Mouse (Mus musculus) heart, adult 11 months (tissue): Measurements from ENCODE around the gene Tcl1b3.
"Not testable (repeated sequence)": the region's sequence is repeated elsewhere in the genome, so short reads cannot be mapped to it uniquely, and the experiment has no call there.

Experiments
- DNase-seq: peaks from one replicate; pipeline ENCODE4 v3.0.0; 2022

Gene Tcl1b3

DNA sequence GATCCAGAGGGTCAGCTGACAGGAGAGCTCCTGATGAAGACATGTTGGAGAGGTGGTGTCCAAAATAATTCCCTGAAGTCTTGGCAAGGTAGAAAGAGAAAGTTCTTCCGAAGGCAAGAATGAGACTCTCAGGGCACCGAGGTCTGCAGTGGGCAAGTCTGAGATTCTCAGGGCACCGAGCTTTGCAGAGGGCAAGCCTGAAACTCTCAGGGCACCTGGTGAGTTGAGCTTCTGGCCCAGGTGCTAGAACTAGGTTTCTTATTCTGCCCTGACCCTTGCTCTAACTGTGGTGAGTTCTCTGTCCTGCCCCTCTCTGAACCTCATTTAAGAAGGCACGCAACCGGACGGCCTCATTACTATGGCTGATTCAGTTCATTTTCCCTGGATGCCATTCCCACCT, at the start of gene Tcl1b3:
Gene Tcl1b3, plus strand, starts transcription at position 301 of the 400 bp plus-strand sequence.
- DNase-seq: not testable (repeated sequence)

DNA sequence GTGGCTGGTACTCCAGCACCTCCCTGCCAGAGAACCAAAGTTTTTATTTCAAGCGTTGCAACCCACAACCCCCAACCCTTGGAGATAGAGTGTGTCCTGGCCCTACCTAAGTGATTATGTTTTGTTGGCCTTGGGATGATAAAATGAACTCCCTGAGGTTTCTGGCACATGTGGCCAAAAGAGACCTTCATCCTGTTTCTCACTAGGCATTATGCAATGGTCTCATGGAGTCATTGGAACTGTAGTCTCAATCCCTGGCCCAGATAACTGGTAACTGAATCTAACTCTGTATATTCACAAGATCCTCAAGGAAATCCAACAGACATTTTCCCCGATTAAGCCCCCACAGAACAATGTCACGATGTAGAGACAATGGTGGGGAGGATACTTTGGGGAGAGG, 47.7 kb upstream of the Tcl1b3 start:
- no peak for DNase-seq

DNA sequence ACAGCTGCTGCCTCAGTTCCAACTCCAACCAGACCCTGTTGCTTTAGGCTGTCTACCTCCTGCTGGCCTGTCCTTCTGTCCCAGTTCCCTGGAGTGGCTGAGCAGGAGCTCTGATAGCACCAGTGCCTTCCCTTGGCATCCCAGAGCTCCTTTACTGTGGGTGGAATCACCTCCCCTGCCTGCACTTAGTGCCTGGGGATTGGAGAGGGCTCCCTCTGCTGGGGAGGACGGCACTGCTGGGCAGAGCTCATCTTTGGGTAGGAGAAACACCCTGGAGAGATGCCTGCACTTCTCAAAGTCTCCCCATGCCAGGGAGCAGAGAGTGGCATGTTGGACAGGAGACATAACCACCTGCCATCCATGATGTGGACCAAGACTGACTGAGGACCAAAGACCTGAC, 45.9 kb upstream of the Tcl1b3 start:
- DNase-seq: peak; percentile 33

DNA sequence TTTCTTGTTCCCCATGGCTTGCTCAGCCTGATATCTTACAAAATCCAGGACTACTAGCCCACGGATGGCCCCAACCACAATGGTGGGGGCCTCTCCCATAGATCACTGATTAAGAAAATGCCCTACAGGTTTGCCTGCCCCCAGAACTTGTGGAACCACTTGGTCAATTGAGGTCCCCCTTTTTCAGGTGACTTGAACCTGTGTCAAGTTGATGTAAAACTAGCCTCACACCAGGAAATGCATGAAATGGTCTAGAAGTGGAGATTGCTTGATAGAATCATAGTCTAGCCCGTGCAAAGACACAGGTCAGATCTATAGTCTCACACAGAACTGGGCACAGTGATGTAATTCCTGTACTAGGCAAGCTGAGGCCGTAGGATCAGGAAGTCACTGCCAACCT, 45.1 kb upstream of the Tcl1b3 start, which contains the start of gene Tcl1b2:
Gene Tcl1b2, plus strand, starts transcription at position 301 of the 400 bp plus-strand sequence.
- peak; percentile 21 for DNase-seq

DNA sequence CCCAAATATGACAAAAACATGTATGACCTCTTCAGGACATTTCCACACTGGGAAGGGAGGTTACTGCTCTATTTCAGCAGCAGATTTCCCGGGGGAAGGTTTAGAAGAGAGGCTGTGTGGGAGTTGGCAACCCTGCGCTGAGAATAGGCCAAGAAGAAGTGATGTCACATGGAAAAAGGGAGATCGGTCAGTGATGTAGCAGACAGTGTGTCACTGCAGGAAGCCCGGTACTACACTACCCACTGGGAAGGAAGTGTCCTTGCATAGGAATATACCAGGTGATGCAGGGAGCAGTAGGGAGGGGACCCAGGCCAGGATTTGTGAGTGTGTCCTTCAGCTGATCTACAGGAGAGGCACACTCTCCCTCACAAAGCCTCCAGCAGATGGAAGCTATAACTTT, 35.6 kb upstream of the Tcl1b3 start:
- DNase-seq: not testable (repeated sequence)

DNA sequence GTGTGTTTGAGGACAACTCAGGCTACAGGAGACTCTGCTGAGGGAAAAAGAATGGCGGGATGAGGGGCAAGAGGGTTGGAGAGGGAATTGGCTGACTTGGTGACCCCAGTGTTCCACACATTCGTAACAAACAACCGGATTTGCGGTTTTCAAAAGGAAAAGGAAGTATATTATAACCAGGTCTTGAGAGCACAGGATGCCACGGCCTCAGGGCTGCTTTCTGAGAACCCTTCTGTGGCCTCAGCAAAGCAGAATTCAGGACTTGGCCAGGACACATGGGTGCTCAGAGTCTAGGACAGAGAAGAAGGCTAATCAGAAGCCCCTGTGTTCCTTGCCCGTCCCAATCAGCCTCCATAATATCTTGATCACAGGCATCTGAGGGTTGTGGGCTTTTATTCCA, 32.0 kb upstream of the Tcl1b3 start:
- no peak for DNase-seq

DNA sequence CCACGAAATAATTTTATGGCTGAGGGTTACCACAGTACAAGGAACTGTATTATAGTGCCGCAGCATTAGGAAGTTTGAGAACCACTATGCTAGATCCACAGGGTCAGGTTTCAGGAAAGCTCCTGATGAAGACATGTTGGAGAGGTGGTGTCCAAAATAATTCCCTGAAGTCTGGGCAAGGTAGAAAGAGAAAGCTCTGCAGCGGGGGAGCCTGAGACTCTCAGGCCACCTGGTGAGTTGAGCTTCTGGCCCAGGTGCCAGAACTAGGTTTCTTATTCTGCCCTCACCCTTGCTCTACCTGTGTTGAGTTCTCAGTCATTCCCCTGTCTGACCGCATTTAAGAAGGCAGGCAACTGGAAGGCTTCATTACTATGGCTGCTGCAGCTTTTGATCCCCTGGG, 31.5 kb upstream of the Tcl1b3 start, which contains the start of gene Tcl1b1:
Gene Tcl1b1, plus strand, starts transcription at position 301 of the 400 bp plus-strand sequence.
- no peak for DNase-seq

DNA sequence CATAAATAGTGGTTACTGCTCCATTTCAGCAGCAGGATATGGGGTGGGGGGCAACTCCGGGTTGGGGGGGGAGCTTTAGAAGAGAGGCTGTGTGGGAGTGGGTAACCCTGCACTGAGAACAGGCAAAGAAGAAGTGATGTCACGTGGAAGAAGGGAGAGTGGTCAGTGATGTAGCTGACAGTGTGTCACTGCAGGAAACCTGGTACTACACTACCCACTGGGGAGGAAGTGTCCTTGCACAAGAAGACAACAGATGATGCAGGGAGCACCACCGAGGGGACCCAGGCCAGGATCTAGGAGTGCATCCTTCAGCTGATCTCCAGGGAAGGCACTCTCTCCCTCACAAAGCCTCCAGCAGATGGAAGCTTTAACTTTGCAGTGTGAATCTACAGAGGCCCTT, 24.1 kb upstream of the Tcl1b3 start:
- no peak for DNase-seq

DNA sequence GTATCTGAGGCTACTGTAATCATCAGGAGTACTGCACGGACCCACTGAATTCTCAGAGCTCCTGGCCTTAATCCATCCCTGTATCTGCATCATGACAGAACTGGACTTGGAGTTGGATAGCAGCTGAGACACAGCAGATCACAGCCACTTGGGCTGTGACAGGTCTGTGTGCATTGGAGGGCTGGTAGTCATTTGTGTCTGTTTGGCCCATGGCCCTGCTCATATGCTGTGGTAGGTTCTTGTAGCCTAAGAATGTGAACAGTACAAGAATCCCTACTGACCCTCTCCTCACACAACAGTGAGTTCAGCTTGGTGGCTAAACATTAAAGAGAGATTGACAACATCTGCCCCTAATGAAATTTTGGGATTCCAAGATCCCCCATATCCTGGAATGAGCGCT, 17.5 kb upstream of the Tcl1b3 start:
- no peak for DNase-seq

DNA sequence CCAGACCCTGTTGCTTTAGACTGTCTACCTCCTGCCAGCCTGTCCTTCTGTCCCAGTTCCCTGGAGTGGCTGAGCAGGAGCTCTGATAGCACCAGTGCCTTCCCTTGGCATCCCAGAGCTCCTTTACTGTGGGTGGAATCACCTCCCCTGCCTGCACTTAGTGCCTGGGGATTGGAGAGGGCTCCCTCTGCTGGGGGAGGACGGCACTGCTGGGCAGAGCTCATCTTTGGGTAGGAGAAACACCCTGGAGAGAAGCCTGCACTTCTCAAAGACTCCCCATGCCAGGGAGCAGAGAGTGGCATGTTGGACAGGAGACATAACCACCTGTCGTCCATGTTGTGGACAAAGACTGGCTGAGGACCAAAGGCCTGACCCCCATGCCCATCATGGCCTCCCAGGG, 16.5 kb upstream of the Tcl1b3 start:
- not testable (repeated sequence) for DNase-seq

DNA sequence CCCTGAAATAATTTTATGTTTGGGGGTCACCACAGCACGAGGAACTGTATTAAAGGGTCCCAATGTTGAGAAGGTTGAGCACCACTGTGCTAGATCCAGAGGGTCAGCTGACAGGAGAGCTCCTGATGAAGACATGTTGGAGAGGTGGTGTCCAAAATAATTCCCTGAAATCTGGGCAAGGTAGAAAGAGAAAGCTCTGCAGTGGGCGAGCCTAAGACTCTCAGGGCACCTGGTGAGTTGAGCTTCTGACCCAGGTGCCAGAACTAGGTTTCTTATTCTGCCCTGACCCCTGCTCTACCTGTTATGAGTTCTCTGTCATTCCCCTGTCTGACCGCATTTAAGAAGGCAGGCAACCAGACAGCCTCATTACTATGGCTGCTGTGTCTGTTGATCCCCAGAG, 14.8 kb upstream of the Tcl1b3 start, which contains the start of gene Tcl1b5:
Gene Tcl1b5, plus strand, starts transcription at position 301 of the 400 bp plus-strand sequence.
- DNase-seq: not testable (repeated sequence)

DNA sequence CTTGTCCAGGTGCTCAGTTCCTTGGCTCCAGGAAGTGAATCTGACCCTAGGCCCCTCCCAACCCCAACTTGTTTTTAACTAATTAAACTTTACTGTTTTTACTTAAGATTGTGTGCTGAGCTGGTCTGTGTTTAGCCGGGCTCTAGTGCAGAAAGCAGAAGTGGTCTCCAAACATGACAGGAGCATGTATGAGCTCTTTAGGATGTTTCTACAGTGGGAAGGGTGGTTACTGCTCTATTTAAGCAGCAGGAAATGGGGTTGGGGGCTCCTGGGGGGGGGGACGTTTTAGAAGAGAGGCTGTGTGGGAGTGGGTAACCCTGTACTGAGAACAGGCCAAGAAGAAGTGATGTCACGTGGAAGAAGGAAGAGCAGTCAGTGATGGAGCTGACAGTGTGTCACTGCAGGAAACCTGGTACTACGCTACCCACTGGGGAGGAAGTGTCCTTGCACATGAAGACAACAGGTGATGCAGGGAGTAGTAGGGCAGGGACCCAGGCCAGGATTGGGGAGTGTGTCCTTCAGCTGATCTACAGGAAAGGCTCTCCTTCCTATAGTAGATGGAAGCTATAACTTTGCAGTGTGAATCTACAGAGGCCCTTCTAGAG, 9.7 kb upstream of the Tcl1b3 start:
- DNase-seq: not testable (repeated sequence)

DNA sequence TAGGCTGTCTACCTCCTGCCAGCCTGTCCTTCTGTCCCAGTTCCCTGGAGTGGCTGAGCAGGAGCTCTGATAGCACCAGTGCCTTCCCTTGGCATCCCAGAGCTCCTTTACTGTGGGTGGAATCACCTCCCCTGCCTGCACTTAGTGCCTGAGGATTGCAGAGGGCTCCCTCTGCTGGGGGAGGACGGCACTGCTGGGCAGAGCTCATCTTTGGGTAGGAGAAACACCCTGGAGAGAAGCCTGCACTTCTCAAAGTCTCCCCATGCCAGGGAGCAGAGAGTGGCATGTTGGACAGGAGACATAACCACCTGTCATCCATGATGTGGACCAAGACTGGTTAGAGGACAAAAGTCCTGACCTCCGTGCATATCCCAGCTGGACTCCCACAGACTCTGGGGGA, 1.9 kb upstream of the Tcl1b3 start:
- DNase-seq: not testable (repeated sequence)

DNA sequence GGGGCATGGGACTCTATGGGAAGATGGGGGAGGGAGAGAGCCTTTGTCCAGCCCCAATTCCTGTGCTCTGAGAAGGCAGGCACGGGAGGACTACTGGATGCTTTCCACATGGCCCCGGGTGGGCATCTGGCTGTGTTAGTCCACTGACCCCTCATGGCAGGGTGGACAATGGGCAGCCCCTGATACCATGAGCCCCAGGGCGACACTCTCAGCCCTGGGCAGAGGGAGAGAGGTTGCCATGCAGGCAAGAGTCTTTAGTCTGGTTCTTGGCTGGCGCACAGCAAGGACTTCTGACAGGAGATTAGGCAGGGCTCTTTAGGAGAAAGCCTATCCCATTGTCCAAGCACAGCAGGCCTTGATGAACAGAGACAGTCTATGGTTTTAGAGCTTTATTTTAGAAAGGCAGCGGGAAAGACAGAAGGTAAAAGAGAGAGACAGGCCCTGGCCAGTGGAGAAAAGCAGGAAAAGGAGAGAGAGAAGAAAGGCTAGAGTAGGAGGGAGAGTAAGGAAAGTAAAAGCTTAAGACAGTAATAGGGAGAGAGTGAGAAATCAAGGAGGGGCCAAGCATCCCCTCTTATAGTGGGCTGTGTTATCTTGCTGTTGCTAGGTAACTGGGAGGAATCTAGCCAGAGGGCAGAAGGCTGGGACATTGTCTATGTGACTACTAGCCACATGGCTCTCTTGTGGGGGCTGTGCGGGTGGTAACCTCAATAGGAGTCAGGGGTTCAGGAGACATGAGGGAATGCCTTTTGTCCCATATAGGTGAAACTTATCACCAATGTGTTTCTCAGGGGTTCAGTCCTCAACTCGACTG, 9.0 kb downstream of the Tcl1b3 start:
- not testable (repeated sequence) for DNase-seq

DNA sequence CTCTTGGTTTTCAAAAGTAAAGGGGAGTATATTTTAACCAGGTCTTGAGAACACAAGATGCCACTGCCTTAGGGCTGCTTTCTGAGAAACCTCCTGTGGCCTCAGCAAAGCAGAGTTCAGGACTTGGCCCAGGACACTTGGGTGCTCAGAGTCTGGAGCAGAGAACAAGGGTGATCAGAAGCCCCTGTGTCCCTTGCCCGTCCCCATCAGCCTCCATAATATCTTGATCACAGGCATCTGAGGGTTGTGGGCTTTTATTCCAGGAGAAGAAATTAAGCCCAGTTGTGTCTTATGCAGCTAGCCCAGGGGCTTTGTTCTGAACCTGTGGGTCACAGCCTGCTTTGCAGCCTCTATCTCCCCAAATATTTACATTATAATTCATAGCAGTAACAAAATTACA, 10.8 kb downstream of the Tcl1b3 start, which contains the start of gene Tcl1b4:
Gene Tcl1b4, plus strand, starts transcription at position 301 of the 400 bp plus-strand sequence.
- not testable (repeated sequence) for DNase-seq

DNA sequence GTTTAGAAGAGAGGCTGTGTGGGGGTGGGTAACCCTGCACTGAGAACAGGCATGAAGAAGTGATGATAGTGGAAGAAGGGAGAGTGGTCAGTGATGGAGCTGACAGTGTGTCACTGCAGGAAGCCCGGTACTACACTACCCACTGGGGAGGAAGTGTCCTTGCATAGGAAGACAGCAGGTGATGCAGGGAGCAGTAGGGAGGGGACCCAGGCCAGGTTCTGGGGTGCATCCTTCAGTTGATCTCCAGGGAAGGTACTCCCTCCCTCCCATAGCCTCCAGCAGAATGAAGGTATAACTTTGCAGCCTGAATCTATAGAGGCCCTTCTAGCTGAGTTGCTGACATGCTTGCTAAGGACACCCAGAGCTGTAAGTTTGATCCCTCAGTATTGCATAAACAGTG, 16.2 kb downstream of the Tcl1b3 start:
- DNase-seq: peak; percentile 61

DNA sequence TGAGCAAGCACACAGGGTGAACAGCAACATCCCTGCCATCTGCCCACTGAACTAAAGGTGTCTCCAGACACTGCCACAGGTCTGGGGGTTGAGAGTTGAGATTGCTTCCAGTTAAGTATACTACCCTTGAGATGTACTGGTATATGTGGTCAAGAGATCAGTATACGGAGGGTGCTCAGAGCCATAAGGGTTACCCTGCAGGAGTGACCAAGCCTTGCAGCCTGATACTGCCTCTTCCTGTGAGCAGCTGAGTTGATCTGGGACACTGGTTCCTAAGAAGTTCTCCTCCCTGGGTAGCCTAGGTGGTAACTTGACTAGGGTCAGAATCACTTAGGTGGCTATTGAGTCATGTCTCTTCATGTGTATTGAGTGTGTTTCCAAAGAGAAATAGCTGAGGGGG, 17.6 kb downstream of the Tcl1b3 start:
- peak; percentile 74 for DNase-seq

DNA sequence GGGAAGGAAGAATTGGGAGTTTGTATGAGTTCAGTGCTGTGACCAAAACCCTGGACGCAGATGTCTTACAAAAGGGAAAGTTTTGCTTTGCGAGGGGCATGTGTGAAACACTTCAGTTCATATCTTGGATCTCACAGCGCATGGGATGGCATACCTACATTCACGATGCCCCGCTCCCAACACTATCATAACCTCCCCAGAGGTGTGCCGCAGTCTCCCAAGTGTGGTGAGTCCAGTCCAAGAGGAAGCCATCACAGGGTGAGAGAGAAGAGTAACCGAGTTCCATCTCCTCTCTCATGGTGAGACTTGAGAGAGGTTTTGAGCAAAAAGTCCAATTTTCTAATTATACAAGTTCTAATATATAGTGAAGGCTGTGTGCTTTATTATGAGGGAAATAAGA, 18.4 kb downstream of the Tcl1b3 start:
- peak; percentile 75 for DNase-seq

DNA sequence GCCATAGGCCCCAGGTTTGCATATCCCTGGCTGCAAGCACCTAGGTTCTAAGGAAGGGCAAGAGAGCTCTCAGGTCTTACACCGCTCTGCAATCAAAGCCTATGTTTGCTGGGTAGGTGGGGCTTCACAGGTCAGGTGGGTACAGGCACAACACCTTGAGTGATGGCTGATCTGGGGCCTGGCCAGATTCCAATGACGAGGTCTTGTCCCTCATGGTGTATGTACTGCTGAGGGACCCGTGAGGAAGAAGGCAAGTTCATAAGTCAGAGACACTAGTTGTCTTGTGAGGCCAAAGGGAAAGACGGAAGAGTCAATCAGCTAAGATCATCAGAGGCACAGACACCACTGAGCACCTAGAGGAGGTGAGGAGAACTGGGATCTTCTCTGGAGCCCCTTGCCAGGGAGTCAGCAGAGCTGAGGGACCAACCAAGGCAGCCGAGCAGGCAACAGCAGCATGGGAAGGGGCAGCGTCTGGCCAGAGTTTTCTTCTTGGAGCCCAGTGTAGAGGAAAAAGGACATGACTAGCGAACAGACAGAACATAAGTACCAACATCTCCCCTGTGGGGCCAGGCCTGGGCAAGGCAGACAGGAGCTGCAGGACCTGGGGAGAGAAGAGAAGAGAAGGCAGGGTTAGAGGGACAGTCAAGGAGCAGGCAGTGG, 26.4 kb downstream of the Tcl1b3 start:
- DNase-seq: peak; percentile 61

DNA sequence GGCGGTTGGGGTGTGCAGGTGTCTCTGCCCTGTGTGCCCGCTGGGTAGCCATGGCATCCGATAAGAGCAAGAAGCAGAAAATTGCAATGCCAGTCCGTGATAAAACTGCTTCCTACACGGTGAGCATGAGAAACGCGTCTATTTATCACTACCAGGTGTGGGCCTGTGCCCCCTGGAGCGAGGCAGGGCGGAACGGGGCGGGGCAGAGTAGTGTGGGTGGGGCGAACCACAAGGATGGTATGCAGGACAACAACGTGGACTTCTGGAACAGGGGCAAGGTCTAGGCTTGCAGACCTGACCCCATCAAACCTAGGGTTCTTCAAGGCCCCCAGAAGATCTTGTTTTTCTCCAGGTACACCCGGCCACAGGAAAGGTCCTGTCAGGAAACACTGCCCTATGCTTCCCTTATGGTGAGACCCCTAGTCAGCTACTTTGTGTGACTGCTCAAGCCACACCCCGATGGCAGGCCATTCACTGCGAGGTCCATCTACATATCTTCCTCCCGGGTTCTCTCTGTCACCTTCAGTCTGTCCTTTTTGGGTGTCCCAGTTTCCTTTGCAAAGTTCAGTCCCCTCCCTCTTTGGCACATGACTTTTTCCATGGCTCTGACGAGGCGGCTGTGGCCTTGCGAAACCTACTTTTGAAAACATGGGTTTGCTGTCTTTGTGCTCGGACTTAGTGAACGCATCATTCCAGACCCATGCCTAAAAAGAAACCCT, 31.9 kb downstream of the Tcl1b3 start, which contains the start of gene Tcl1:
Gene Tcl1, minus strand, starts transcription at position 193 of the 719 bp plus-strand sequence.
- DNase-seq: peak; percentile 55

DNA sequence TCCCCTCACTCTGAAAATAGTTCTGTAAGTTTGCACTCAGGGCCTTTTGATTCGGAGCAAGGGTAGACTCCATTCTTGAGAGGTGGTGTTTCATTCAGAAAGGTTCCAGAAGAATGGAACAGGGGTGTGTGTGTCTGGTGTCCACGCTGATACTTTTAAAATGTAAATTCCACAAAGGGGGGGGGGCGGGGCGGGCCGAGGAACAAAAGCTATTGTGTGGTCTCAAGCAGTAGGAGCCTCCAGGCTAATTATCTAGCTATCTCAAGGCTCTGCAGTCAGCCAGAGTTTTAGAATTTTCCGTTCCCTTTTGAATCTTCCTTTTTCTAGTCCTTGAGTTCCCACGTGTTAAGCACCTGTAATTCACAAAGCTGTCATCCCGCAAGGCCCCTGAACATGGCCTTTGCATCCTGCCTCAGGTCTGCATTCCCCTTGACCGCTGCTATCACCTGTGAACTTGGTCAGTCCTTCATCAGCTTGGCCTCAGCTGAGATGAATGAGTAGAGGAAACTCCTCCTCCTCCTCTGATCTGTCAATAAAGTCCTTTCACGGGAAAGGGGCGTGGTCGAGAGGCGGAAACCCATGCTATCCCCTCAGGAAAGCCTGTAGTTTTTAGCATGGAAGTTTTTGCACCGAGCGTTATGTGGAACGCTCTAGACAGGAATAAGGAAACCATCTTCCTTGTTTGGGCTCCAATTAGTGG, 33.9 kb downstream of the Tcl1b3 start:
- peak; percentile 48 for DNase-seq

DNA sequence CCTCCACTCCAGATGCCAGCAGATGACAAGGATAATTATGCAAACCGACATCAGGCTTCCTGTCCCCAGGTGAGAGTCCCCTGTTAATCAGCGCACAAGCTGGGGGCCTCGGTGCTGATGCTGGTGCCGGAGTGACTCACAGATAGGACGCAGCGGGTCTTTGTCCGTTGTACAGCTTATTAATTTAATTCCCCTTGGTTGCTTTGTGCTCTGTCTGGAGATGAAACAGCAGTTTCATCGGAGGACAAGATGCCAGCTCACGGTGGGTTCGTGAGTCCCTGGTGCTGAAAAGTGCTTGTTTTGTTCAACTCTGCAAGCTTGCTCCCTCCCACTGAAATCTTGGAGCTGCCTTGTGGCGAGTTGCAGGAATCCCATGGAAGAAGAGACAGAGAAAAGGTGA, 43.5 kb downstream of the Tcl1b3 start:
- DNase-seq: peak; percentile 51
